Mouse (Mus musculus) midbrain, embryonic 10.5 days (tissue): Measurements from ENCODE around the gene Ptpra. TPM values are rescaled to one million over a fixed set of nuclear protein-coding genes. Genes with fewer than 3 reads are reported as not detected.

Experiments used
- DNase-seq: peaks from one replicate; pipeline ENCODE4 v3.0.0-alpha.2; 2017; ENCODE audit warnings: low spot score
- H3K27ac ChIP-seq: fragments of 300-500 bp; sonication (generic); replicated peaks from 2 replicates; pipeline ENCODE4 v1.5.1; 2016; ENCODE audit warnings: mild to moderate bottlenecking
- H3K27me3 ChIP-seq: fragments of 300-500 bp; sonication (generic); 2 replicates; pipeline ENCODE4 v1.6.1; 2016; ENCODE audit warnings: low read depth, mild to moderate bottlenecking; ENCODE audit not compliant: poor library complexity, severe bottlenecking
- H3K36me3 ChIP-seq: fragments of 300-500 bp; sonication (generic); 2 replicates; pipeline ENCODE4 v1.6.1; 2016; ENCODE audit warnings: mild to moderate bottlenecking, moderate library complexity
- H3K4me1 ChIP-seq: fragments of 300-500 bp; sonication (generic); 2 replicates; pipeline ENCODE4 v1.6.1; 2016
- H3K4me3 ChIP-seq: fragments of 300-500 bp; sonication (generic); 2 replicates; pipeline ENCODE4 v1.5.1; 2016; ENCODE audit warnings: mild to moderate bottlenecking, moderate library complexity
- H3K9me3 ChIP-seq: fragments of 300-500 bp; sonication (generic); replicated peaks from 2 replicates; pipeline ENCODE4 v1.6.1; 2016; ENCODE audit warnings: mild to moderate bottlenecking
- WGBS: fragments of 180-500 bp; shearing (Covaris S2); methylation state at CpG from one replicate; pipeline ENCODE4 v1.1.7; 2016; 5-methylcytosine and 5-hydroxymethylcytosine counted together
- polyA plus RNA-seq: library from polyadenylated mRNA; unstranded; fragments of >200 nt; fragmentation: Nextera tagmentation; extraction: Ambion mirVana; gene quantifications from 2 replicates; pipeline ENCODE4 v1.2.1, GENCODE M21; 2016

Gene Ptpra
- polyA plus RNA-seq, 1 experiment from 2014 or later = 88.2 TPM

GRCm38 (mm10) chr2:130424126-130424853 is 25.8 kb upstream of the Ptpra start, which contains the start of the genes Vps16 and Pced1a:
Vps16 (plus strand) TSS chr2:130424339.
Pced1a (minus strand) TSS chr2:130424701.
- Histone ChIP-seq H3K27me3 (peaks cover 14% of the 10 kb centered on the region), H3K4me3 (peak within 1 kb of the TSS; percentile 65), H3K27ac (peak within 1 kb of the TSS; percentile 91), H3K4me1 (peaks cover 33% of the 10 kb centered on the region), H3K9me3 (no peaks in the 10 kb centered on the region), H3K36me3 (peaks cover 42% of the 10 kb centered on the region)
- under 1% methylated on average over 58 of the region's 58 CpGs for WGBS
- peak; percentile 95 for DNase-seq

DNA sequence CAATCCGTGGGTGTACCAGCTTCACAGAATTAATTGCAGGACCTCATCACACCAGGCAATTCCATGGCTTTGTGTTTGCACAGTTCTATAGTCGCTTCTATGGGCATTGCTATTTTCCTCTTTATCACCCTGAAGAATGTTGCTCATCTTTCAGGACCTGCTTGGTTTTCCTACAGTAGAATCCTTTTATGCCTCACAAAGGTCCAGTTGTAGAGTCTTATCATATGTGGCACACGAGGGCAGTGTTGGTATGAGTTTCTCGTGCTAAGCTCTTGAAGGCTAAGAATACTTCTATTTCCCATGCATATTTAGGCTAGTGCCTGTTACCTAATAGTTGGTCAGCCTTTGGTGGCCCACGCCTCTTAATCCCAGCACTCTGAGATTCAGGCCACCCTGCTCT is 25.0 kb upstream of the Ptpra start:
- Histone ChIP-seq H3K36me3 (peaks cover 38% of the 10 kb centered on the region), H3K4me3 (peak overlapping the region; percentile 65), H3K9me3 (no peaks in the 10 kb centered on the region), H3K27me3 (peaks cover 14% of the 10 kb centered on the region), H3K4me1 (peaks cover 33% of the 10 kb centered on the region), H3K27ac (peak overlapping the region; percentile 91)
- 62% methylated on average over 5 of the region's 5 CpGs for WGBS
- no peak for DNase-seq

GRCm38 (mm10) chr2:130429851-130430250 is 20.2 kb upstream of the Ptpra start:
- no peak overlapping the region for H3K27ac ChIP-seq
- no peaks in the 10 kb centered on the region for H3K9me3 ChIP-seq
- no peaks in the 10 kb centered on the region for H3K27me3 ChIP-seq
- H3K4me3 ChIP-seq = no peak overlapping the region
- H3K36me3 ChIP-seq = peaks cover 32% of the 10 kb centered on the region
- WGBS = 76% methylated on average over 2 of the region's 2 CpGs
- peaks cover 7% of the 10 kb centered on the region for H3K4me1 ChIP-seq
- DNase-seq = no peak

GRCm38 (mm10) chr2:130430484-130430883 is 19.6 kb upstream of the Ptpra start:
- Histone ChIP-seq H3K9me3 (no peaks in the 10 kb centered on the region), H3K27me3 (no peaks in the 10 kb centered on the region), H3K4me3 (no peak overlapping the region), H3K4me1 (peaks cover 1% of the 10 kb centered on the region), H3K36me3 (peaks cover 32% of the 10 kb centered on the region), H3K27ac (no peak overlapping the region)
- 84% methylated on average over 3 of the region's 3 CpGs for WGBS
- no peak for DNase-seq

DNA sequence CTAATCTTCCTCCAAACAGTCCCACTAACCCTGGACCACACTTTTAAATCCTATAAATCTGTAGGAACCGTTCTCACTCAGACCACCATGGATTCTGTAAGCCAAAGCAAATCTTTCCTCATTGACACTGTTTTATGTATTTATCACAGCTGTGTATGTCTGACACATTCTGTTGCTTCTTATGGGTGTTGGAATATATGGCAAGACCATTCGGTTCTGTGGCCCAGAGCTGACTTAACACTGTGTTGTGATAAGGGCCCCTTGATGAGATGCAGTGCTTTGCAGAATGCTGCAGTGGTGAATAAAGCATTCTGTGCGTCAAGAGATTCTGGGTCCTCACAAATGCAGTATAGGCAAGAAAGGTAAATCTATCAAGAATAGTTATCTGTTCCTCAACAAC is 17.9 kb upstream of the Ptpra start:
- H3K9me3 ChIP-seq = no peaks in the 10 kb centered on the region
- no peak for DNase-seq
- no peak overlapping the region for H3K4me3 ChIP-seq
- no peaks in the 10 kb centered on the region for H3K27me3 ChIP-seq
- H3K4me1 ChIP-seq = no peaks in the 10 kb centered on the region
- WGBS = 90% methylated on average over 3 of the region's 3 CpGs
- no peak overlapping the region for H3K27ac ChIP-seq
- H3K36me3 ChIP-seq = peaks cover 32% of the 10 kb centered on the region

- no peaks in the 10 kb centered on the region for H3K27me3 ChIP-seq
- H3K4me1 ChIP-seq = no peaks in the 10 kb centered on the region
- WGBS = 28% methylated on average over 4 of the region's 4 CpGs
- no peaks in the 10 kb centered on the region for H3K9me3 ChIP-seq
- H3K27ac ChIP-seq = no peak overlapping the region
- H3K4me3 ChIP-seq = no peak overlapping the region
- no peak for DNase-seq
- H3K36me3 ChIP-seq = peaks cover 33% of the 10 kb centered on the region
Measured at GRCm38 (mm10) chr2:130433152-130433551, 16.9 kb upstream of the Ptpra start.

DNA sequence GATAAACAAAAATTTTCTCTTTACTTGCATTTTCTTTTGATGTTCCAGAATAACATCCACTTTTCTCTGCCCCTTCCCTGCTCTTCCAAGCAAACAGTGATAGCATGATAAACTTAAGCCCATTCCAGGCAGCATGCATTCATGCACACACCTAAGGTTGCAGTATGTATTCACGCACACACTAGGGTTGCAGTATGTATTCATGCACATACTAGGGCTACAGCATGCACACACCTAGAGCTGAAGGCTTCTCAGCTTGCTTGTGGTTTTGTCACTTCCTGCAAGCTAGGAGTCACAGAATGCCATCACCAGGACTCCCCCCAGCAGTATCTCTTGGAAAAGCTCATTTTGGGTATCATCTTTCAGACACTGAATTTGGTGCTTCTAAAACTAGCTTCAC is 13.3 kb upstream of the Ptpra start:
- 94% methylated on average over 1 of the region's 1 CpGs for WGBS

GRCm38 (mm10) chr2:130438861-130439260 is 11.2 kb upstream of the Ptpra start:
- Histone ChIP-seq H3K4me1 (no peaks in the 10 kb centered on the region), H3K27ac (no peak overlapping the region), H3K9me3 (no peaks in the 10 kb centered on the region), H3K27me3 (no peaks in the 10 kb centered on the region), H3K36me3 (peaks cover 72% of the 10 kb centered on the region), H3K4me3 (no peak overlapping the region)
- 96% methylated on average over 3 of the region's 3 CpGs for WGBS
- no peak for DNase-seq

More for the DNA sequence above, 13.3 kb upstream of the Ptpra start:
- Histone ChIP-seq H3K4me1 (no peaks in the 10 kb centered on the region), H3K9me3 (no peaks in the 10 kb centered on the region), H3K36me3 (peaks cover 57% of the 10 kb centered on the region), H3K27me3 (no peaks in the 10 kb centered on the region), H3K4me3 (no peak overlapping the region), H3K27ac (no peak overlapping the region)
- DNase-seq = no peak

DNA sequence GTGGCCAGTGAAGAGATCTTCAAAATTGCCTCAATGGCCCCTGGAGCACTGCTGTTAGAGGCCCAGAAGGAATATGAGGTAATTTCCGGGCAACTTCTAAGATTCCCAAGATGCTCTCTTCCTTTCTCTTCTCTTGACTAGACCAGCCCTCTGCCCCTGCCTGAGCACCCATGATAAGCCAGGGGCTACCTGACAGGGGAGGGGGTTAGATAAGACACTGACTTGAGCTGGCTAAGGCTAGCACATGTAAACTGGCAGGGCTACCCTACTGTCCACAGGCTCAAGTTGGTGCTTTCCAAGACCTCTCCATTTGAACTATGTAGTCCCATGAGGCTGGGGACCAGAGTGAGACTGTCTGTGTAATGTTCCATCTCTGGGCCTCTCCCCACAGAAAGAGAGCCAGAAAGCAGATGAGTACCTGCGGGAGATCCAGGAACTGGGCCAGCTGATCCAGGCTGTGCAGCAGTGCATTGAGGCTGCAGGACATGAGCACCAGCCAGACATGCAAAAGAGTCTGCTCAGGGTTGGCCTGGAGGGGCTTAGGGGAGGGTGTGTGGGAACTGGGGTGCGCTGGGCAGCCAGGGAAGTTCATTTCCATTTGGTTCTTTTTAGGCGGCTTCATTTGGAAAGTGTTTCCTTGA is 10.1 kb upstream of the Ptpra start:
- no peak overlapping the region for H3K4me3 ChIP-seq
- DNase-seq = no peak
- 92% methylated on average over 4 of the region's 4 CpGs for WGBS
- H3K9me3 ChIP-seq = no peaks in the 10 kb centered on the region
- no peaks in the 10 kb centered on the region for H3K27me3 ChIP-seq
- no peak overlapping the region for H3K27ac ChIP-seq
- H3K36me3 ChIP-seq = peaks cover 82% of the 10 kb centered on the region
- no peaks in the 10 kb centered on the region for H3K4me1 ChIP-seq

- H3K36me3 ChIP-seq = peaks cover 82% of the 10 kb centered on the region
- H3K4me3 ChIP-seq = no peak overlapping the region
- H3K27me3 ChIP-seq = peaks cover 3% of the 10 kb centered on the region; the same call in 1 of the 2 replicates
- no peak overlapping the region for H3K27ac ChIP-seq
- DNase-seq = no peak
- H3K9me3 ChIP-seq = no peaks in the 10 kb centered on the region
- no peaks in the 10 kb centered on the region for H3K4me1 ChIP-seq
- 84% methylated on average over 10 of the region's 10 CpGs for WGBS
Measured at GRCm38 (mm10) chr2:130442162-130442561, 7.9 kb upstream of the Ptpra start.

DNA sequence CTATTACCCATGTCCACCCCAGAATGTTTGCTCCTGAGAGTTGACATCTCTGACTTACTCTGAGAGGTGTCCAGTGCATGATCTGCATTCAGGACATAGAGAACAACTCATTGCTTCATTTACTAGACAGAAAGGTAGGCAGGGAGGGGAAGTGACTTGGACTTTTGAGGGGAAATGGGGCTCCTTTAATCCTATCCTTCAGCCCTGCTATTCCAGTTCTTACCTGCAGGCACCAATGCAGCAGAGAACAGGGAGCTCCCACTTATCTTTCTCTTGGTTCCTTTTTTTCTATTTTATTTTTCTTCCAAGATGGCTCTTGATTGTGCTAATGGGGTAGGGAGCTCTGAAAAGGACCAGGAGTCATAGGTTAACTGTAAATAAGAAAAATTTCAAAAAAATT is 1.6 kb upstream of the Ptpra start:
- no peak for DNase-seq
- H3K36me3 ChIP-seq = peaks cover 19% of the 10 kb centered on the region
- no peak overlapping the region for H3K4me3 ChIP-seq
- peaks cover 27% of the 10 kb centered on the region for H3K27me3 ChIP-seq
- no peak overlapping the region for H3K27ac ChIP-seq
- H3K9me3 ChIP-seq = no peaks in the 10 kb centered on the region
- peaks cover 36% of the 10 kb centered on the region for H3K4me1 ChIP-seq

DNA sequence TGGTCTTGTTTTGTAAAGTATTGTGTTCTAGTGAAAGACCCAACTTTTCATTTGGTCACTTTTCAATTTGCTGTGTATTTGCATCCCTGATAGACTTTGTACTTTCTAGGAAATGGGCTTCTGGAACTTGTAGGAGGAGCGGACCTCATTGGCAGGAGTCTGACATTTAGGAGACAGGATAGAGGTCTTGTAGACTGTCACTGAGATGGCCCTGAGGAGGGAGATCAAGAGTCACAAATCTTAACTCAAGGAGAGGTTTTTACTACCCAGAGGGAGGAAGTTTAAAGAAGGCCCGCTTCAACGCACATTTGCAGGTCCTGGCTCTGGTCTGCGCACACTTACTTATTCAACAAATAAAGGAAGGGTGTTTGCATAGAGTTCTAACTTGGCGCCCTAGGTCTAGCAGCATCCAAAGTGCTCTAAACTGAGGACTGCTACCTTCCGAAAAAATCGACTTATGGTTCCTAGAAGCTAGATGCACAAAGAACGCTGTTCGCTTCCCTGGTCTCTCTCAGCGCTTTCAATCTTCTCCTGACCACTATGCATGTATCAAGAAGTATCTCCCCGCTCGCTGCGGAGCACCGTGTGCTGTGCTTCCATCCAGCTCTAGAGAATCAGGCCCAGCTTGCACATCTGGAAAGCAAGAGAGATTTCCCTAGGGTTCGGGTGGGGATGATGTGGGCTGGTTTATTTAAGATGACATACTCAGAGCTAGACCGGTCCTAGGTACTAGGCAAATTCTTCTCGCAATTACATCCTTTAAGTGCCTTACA is 871 bp upstream of the Ptpra start:
- Histone ChIP-seq H3K27me3 (peaks cover 27% of the 10 kb centered on the region), H3K4me1 (peaks cover 36% of the 10 kb centered on the region), H3K4me3 (peak overlapping the region; percentile 96), H3K36me3 (peaks cover 11% of the 10 kb centered on the region), H3K9me3 (no peaks in the 10 kb centered on the region), H3K27ac (peak overlapping the region; percentile 93; the same call in 1 of the 2 replicates)
- WGBS = 9% methylated on average over 17 of the region's 17 CpGs
- peak; percentile 16 for DNase-seq
